Mouse (Mus musculus) MEL (cell line): Measurements from ENCODE around the gene Pla2g1b. TPM values are rescaled to one million over a fixed set of nuclear protein-coding genes. Genes with fewer than 3 reads are reported as not detected.
A peak's percentile ranks its signal among the peaks of the same experiment; 100 is the strongest.

Experiments
- DNase-seq: peaks from one replicate; pipeline ENCODE4 v3.0.0; 2011; ENCODE audit warnings: low read depth, low spot score
- H3K27ac ChIP-seq: 2 replicates; pipeline ENCODE4 v1.5.1; 2012; ENCODE audit warnings: low read depth, mild to moderate bottlenecking, control low read depth, low read length, moderate library complexity; ENCODE audit not compliant: control insufficient read depth
- H3K27me3 ChIP-seq, 2 experiments: fragments of 150-350 bp in 1 of 2; sonication (generic) in 1 of 2; 2 replicates each; pipeline ENCODE4 v1.6.1; 2012; ENCODE audit warnings: low read length in 2 of 2, mild to moderate bottlenecking in 2 of 2, improper control_type of control experiment in 1 of 2, moderate library complexity in 1 of 2; ENCODE audit not compliant: insufficient read depth in 2 of 2, control insufficient read depth in 1 of 2
- H3K36me3 ChIP-seq, 2 experiments: 2 replicates each; pipeline ENCODE4 v1.6.1; 2012 to 2014; ENCODE audit warnings: low read length in 2 of 2, improper control_type of control experiment in 1 of 2, inconsistent platforms in 1 of 2, mild to moderate bottlenecking in 1 of 2; ENCODE audit not compliant: insufficient read depth in 2 of 2, control insufficient read depth in 1 of 2
- H3K4me1 ChIP-seq, 2 experiments: fragments of 150-350 bp in 1 of 2; sonication (generic) in 1 of 2; 2 replicates each; pipeline ENCODE4 v1.6.1; 2012; ENCODE audit warnings: low read length in 2 of 2, improper control_type of control experiment in 1 of 2, mild to moderate bottlenecking in 1 of 2; ENCODE audit not compliant: insufficient read depth in 2 of 2, control insufficient read depth in 1 of 2
- H3K4me3 ChIP-seq, 2 experiments: fragments of 150-350 bp in 1 of 2; sonication (generic) in 1 of 2; 2 replicates each; pipeline ENCODE4 v1.5.1; 2012; ENCODE audit warnings: low read depth in 2 of 2, low read length in 2 of 2, mild to moderate bottlenecking in 2 of 2, moderate library complexity in 2 of 2, control low read depth in 1 of 2, improper control_type of control experiment in 1 of 2; ENCODE audit not compliant: control insufficient read depth in 1 of 2, insufficient read depth in 1 of 2
- H3K79me2 ChIP-seq: 2 replicates; pipeline ENCODE4 v1.6.1; 2012; ENCODE audit warnings: mild to moderate bottlenecking, low read length, moderate library complexity; ENCODE audit not compliant: control insufficient read depth, poor library complexity, insufficient read depth
- H3K9ac ChIP-seq: 2 replicates; pipeline ENCODE4 v1.6.1; 2012; ENCODE audit warnings: low read depth, mild to moderate bottlenecking, control low read depth, low read length, moderate library complexity; ENCODE audit not compliant: control insufficient read depth, poor library complexity, severe bottlenecking
- H3K9me3 ChIP-seq: fragments of 150-350 bp; sonication (generic); replicated peaks from 2 replicates; pipeline ENCODE4 v1.6.1; 2012; ENCODE audit warnings: mild to moderate bottlenecking, low read length, improper control_type of control experiment, moderate library complexity; ENCODE audit not compliant: insufficient read depth
- BHLHE40 ChIP-seq: IDR thresholded peaks from 2 replicates; pipeline ENCODE4 v1.6.1; 2012; ENCODE audit warnings: low read depth, mild to moderate bottlenecking, inconsistent platforms, low read length, improper control_type of control experiment, borderline replicate concordance
- ELF1 ChIP-seq: IDR thresholded peaks from 2 replicates; pipeline ENCODE4 v1.6.1; 2014; ENCODE audit warnings: low read depth, mild to moderate bottlenecking, inconsistent platforms, low read length, improper control_type of control experiment, moderate library complexity
- EP300 ChIP-seq, 2 experiments: IDR thresholded peaks; 2 replicates each; pipeline ENCODE4 v1.6.1; 2011; ENCODE audit warnings: improper control_type of control experiment in 2 of 2, low read length in 2 of 2, low read depth in 1 of 2, mild to moderate bottlenecking in 1 of 2
- GABPA ChIP-seq: IDR thresholded peaks from 2 replicates; pipeline ENCODE4 v1.6.1; 2012; ENCODE audit warnings: low read depth, mild to moderate bottlenecking, inconsistent platforms, low read length, improper control_type of control experiment, moderate library complexity
- GATA1 ChIP-seq: IDR thresholded peaks from 2 replicates; pipeline ENCODE4 v1.6.1; 2011; ENCODE audit warnings: low read depth, low read length, improper control_type of control experiment
- MAX ChIP-seq: IDR thresholded peaks from 2 replicates; pipeline ENCODE4 v1.6.1; 2011; ENCODE audit warnings: low read length, improper control_type of control experiment
- MEF2A ChIP-seq: IDR thresholded peaks from 2 replicates; pipeline ENCODE4 v1.6.1; 2014; ENCODE audit warnings: low read depth, mild to moderate bottlenecking, inconsistent platforms, low read length, improper control_type of control experiment; ENCODE audit not compliant: poor library complexity, insufficient replicate concordance, severe bottlenecking; ENCODE audit errors: extremely low read depth
- MXI1 ChIP-seq: IDR thresholded peaks from 2 replicates; pipeline ENCODE4 v1.6.1; 2011; ENCODE audit warnings: mild to moderate bottlenecking, low read depth, low read length, improper control_type of control experiment
- MYC ChIP-seq: IDR thresholded peaks from 2 replicates; pipeline ENCODE4 v1.6.1; 2011; ENCODE audit warnings: low read depth, mild to moderate bottlenecking, low read length, improper control_type of control experiment, moderate library complexity
- POLR2A ChIP-seq, 2 experiments: IDR thresholded peaks; 2 replicates each; pipeline ENCODE4 v1.6.1; 2011 to 2012; ENCODE audit warnings: low read length in 2 of 2, mild to moderate bottlenecking in 2 of 2, control low read depth in 1 of 2, improper control_type of control experiment in 1 of 2, low read depth in 1 of 2, moderate library complexity in 1 of 2; ENCODE audit not compliant: control insufficient read depth in 1 of 2, insufficient read depth in 1 of 2, poor library complexity in 1 of 2
- POLR2AphosphoS2 ChIP-seq: IDR thresholded peaks from 2 replicates; pipeline ENCODE4 v1.6.1; 2011; ENCODE audit warnings: low read length, improper control_type of control experiment
- SIN3A ChIP-seq: IDR thresholded peaks from 2 replicates; pipeline ENCODE4 v1.6.1; 2012; ENCODE audit warnings: low read length, improper control_type of control experiment, inconsistent platforms
- ZNF384 ChIP-seq: IDR thresholded peaks from 2 replicates; pipeline ENCODE4 v1.6.1; 2012; ENCODE audit warnings: low read depth, mild to moderate bottlenecking, inconsistent platforms, low read length, improper control_type of control experiment
- polyA plus RNA-seq, 2 experiments: library from polyadenylated mRNA; stranded (reverse) in 1 of 2; unstranded in 1 of 2; fragments of >175 nt in 1 of 2; fragments of >200 nt in 1 of 2; gene quantifications; 2 replicates each; pipeline versions ENCODE4 v1.2.1 to v1.2.4; 2012; ENCODE audit warnings: low replicate concordance in 2 of 2, low read depth in 1 of 2; ENCODE audit not compliant: insufficient read length in 2 of 2, insufficient read depth in 1 of 2, missing spikeins in 1 of 2
- total RNA-seq: library from RNA; depleted of rRNA; stranded (reverse); fragments of 300-350 nt; gene quantifications from 2 replicates; pipeline ENCODE4 v1.2.3, GENCODE M21; 2012

Gene Pla2g1b
- total and polyA plus RNA-seq, 3 experiments, result 0.58 to 6.6 TPM; not detected in 1

DNA sequence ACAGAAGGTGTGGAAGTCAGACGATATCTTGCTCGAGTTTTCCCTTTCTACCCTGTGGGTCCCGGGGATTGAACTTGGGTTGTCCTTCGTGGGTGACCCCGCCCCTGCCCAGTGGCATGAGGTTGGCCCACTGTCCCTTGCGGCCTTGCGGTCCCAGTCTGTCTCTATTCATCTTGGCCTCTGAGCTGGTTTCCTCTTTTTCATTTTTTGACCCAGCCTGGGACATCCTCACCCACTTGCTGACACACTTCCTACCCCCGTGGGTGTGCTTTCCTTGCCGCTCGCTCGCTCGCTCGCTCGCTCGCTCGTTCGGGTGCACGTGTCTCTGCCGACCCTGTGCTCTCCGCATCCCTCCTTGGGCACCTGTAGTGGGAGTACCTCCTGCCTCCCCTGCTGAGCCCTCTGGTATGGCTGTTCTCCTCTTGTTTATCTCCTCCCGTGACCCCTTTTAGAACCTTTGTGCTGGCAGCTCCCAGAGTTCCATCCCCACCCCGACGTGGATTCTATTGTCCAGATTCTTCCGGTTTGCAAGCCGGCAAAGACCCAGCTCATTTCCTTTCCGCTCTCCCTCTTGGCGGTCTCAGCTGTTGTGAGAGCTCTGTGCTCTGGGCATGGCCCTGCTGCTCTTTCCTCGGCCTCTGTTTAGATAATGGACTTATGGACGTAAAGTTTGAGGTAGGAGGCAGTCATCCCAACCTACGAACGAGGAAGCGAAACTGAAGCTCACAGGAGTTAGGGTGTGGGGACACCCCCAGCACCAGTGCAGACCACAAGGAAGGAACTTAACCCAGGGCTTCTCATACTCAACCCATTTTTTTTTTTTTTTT is 50.2 kb downstream of the Pla2g1b start:
- peak overlapping the region; percentile 60 to 78 for H3K4me3 ChIP-seq
- DNase-seq, result peak; percentile 85

GRCm38 (mm10) chr5:115516908-115517307 is 50.8 kb downstream of the Pla2g1b start:
- H3K4me3 ChIP-seq, result peak overlapping the region; percentile 60 to 78; a peak in 3 of 4 replicates
- TF ChIP-seq POLR2AphosphoS2 (no peak), ZNF384 (0 out of 2 replicates have a peak, but pooled peaks have one; percentile 65)
- H3K9ac ChIP-seq, result peak overlapping the region; percentile 60
- H3K9me3 ChIP-seq, result no peaks in the 10 kb centered on the region
- no peaks in the 10 kb centered on the region for H3K4me1 ChIP-seq
- H3K36me3 ChIP-seq, result no peaks in the 10 kb centered on the region; a peak in 1 of 4 replicates
- H3K27me3 ChIP-seq, result no peaks in the 10 kb centered on the region
- peak overlapping the region; percentile 75 for H3K27ac ChIP-seq
- H3K79me2 ChIP-seq, result no peaks in the 10 kb centered on the region; the same call in 1 of the 2 replicates
- peak; percentile 30 for DNase-seq

More for the DNA sequence above, 50.2 kb downstream of the Pla2g1b start:
- Histone ChIP-seq H3K27ac (peak overlapping the region; percentile 75), H3K27me3 (no peaks in the 10 kb centered on the region), H3K79me2 (peaks cover 2% of the 10 kb centered on the region; the same call in 1 of the 2 replicates), H3K36me3 (no peaks in the 10 kb centered on the region; a peak in 1 of 4 replicates), H3K9ac (peak overlapping the region; percentile 60), H3K4me1 (no peaks in the 10 kb centered on the region), H3K9me3 (no peaks in the 10 kb centered on the region)
- 0 out of 4 replicates have a peak, but pooled peaks of 1 of the 2 experiments have one; percentile 9 for TF ChIP-seq EP300 (IDR thresholded peaks at IDR 0.05; ENCODE audit: low read depth in 1 of 2, low read length in 2 of 2)
- TF ChIP-seq POLR2A (IDR thresholded peaks at IDR 0.05; ENCODE audit: control insufficient read depth in 1 of 2, insufficient read depth in 1 of 2, low read depth in 1 of 2, low read length in 2 of 2, poor library complexity in 1 of 2), result peak in 1 of 2 experiments; percentile 38; a peak in 1 of 4 replicates
- 0 out of 2 replicates have a peak, but pooled peaks have one; percentile 14 for TF ChIP-seq ELF1
- TF ChIP-seq GABPA, result no peak
- peak; percentile 82 for TF ChIP-seq ZNF384
- TF ChIP-seq GATA1, result no peak
- TF ChIP-seq MEF2A, result no peak
- peak; percentile 50; the same call in 1 of the 2 replicates for TF ChIP-seq MAX
- no peak for TF ChIP-seq BHLHE40
- TF ChIP-seq MYC, result peak; percentile 61
- TF ChIP-seq MXI1, result peak; percentile 74
- 0 out of 2 replicates have a peak, but pooled peaks have one; percentile 13 for TF ChIP-seq SIN3A
- TF ChIP-seq POLR2AphosphoS2, result no peak
